ENCODE assay signal across 8 mouse cellular contexts in the genomic region with DNA sequence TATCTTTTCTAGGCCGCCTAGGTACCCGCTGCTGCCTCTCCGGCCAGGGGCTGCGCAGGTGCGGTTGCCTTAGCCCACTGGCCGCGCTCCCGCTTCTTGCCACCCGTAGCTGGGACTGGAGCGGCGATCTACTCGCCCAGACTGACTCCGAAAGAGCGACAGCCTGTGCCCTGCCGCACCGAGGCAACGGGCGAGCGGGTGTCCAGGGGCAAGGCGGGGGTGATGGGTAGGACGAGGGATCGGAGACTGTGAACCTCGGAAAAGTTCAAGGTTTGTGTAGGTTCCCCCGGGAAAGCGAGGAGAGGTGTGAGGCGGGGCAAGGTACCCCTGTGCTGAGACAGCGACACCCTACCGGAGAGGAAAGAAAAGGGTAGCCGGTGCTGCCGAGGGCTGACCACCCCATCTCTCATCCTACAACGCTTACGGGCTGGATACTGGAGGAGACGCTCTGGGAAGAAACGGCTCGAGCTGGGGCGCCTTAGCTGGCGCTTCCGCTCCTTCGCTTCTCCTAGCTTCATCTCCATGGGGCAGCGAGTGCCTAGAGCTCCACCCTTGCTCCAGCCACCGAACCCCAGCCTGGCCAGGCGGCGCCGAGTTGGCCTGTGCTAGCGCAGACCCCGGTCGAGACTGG. TPM values are rescaled to one million over a fixed set of nuclear protein-coding genes. Genes with fewer than 3 reads are reported as not detected.
DNase-seq lines count a peak whose midpoint lies in the region; ATAC-seq and TF ChIP-seq lines count a peak whose summit lies in the region.

No protein-coding gene starts in this region.

- H3K27ac ChIP-seq in lung, embryonic 14.5 days (ENCODE audit: low read depth), result no peak overlapping the region
- H3K27ac ChIP-seq in forebrain, embryonic 13.5 days, result no peak overlapping the region
- H3K27ac ChIP-seq in limb, embryonic 14.5 days (replicated peaks; ENCODE audit: low read depth, low read length), result no peak overlapping the region

- WGBS in lung, embryonic 14.5 days, result under 1% methylated on average over 47 of the region's 47 CpGs
- 2% methylated on average over 47 of the region's 47 CpGs for WGBS in lung, adult 2 months
- WGBS in forebrain, embryonic 13.5 days, result under 1% methylated on average over 47 of the region's 47 CpGs
- WGBS in limb, embryonic 14.5 days, result 1% methylated on average over 37 of the region's 47 CpGs

- peak overlapping the region; percentile 89 for H3K4me2 ChIP-seq in lung, embryonic 14.5 days
- peak overlapping the region; percentile 99 for H3K4me2 ChIP-seq in forebrain, embryonic 13.5 days
- peak overlapping the region; percentile 90 for H3K4me2 ChIP-seq in limb, embryonic 14.5 days (replicated peaks; ENCODE audit: low read depth, low read length, severe bottlenecking)

- ATAC-seq in lung, embryonic 14.5 days (ENCODE audit: insufficient read depth), result no peak
- ATAC-seq in forebrain, embryonic 13.5 days, result no peak
- no peak for ATAC-seq in limb, embryonic 14.5 days (ENCODE audit: low FRiP score, low read depth)
- ATAC-seq in activated CD4-positive, CD25-positive, alpha-beta regulatory T cell, adult 4 months, result no peak

- no peak overlapping the region for H3K9ac ChIP-seq in lung, embryonic 14.5 days
- H3K9ac ChIP-seq in forebrain, embryonic 13.5 days, result peak overlapping the region; percentile 68
- H3K9ac ChIP-seq in limb, embryonic 14.5 days (ENCODE audit: low read depth, low read length, severe bottlenecking), result peak overlapping the region; percentile 31; the same call in 1 of the 2 replicates

- peak; percentile 14 for DNase-seq in adrenal gland, adult 2 months
- DNase-seq in adrenal gland, postnatal 36 days, result no peak
- DNase-seq in lung, embryonic 14.5 days, result peak; percentile 42
- no peak for DNase-seq in lung, adult 2 months
- DNase-seq in limb, embryonic 14.5 days (ENCODE audit: low spot score), result no peak
- DNase-seq in right cerebral cortex, postnatal 25 days, result peak; percentile 29

- peak overlapping the region; percentile 50 for H3K4me3 ChIP-seq in lung, embryonic 14.5 days (ENCODE audit: low read depth, low read length)
- no peak overlapping the region for H3K4me3 ChIP-seq in lung, adult 2 months (replicated peaks; ENCODE audit: extremely low read depth, low read depth, low read length)
- H3K4me3 ChIP-seq in forebrain, embryonic 13.5 days, result peak overlapping the region; percentile 64
- H3K4me3 ChIP-seq in limb, embryonic 14.5 days (replicated peaks; ENCODE audit: low read length), result peak overlapping the region; percentile 58

- H3K9me3 ChIP-seq in lung, embryonic 14.5 days (ENCODE audit: low read depth, low read length), result no peaks in the 10 kb centered on the region
- no peaks in the 10 kb centered on the region for H3K9me3 ChIP-seq in forebrain, embryonic 13.5 days (replicated peaks)
- H3K9me3 ChIP-seq in limb, embryonic 14.5 days (ENCODE audit: control insufficient read depth, low read length), result no peaks in the 10 kb centered on the region

- TF ChIP-seq CTCF in lung, embryonic 14.5 days (IDR thresholded peaks at IDR 0.05; ENCODE audit: low read depth), result no peak
- no peak for TF ChIP-seq CTCF in lung, adult 2 months (IDR thresholded peaks at IDR 0.05; ENCODE audit: insufficient read depth, low read length)

- H3K36me3 ChIP-seq in lung, embryonic 14.5 days (ENCODE audit: insufficient read depth), result no peaks in the 10 kb centered on the region
- no peaks in the 10 kb centered on the region for H3K36me3 ChIP-seq in forebrain, embryonic 13.5 days (ENCODE audit: poor library complexity, severe bottlenecking)
- no peaks in the 10 kb centered on the region for H3K36me3 ChIP-seq in limb, embryonic 14.5 days (ENCODE audit: control insufficient read depth, insufficient read depth, low read length)

- TF ChIP-seq POLR2A in lung, adult 2 months (IDR thresholded peaks at IDR 0.05; ENCODE audit: borderline replicate concordance, extremely low read depth, low read depth, low read length), result no peak
- TF ChIP-seq POLR2A in limb, embryonic 14.5 days (IDR thresholded peaks at IDR 0.05; ENCODE audit: borderline replicate concordance, extremely low read depth, insufficient read depth, insufficient read length), result no peak

- H3K27me3 ChIP-seq in lung, embryonic 14.5 days (ENCODE audit: insufficient read depth, low read length), result peaks cover 79% of the 10 kb centered on the region
- peaks cover 78% of the 10 kb centered on the region for H3K27me3 ChIP-seq in forebrain, embryonic 13.5 days
- H3K27me3 ChIP-seq in limb, embryonic 14.5 days (ENCODE audit: control insufficient read depth, insufficient read depth, low read length), result peaks cover 82% of the 10 kb centered on the region

- no peaks in the 10 kb centered on the region for H3K4me1 ChIP-seq in lung, embryonic 14.5 days (ENCODE audit: insufficient read depth)
- no peaks in the 10 kb centered on the region for H3K4me1 ChIP-seq in lung, adult 2 months (ENCODE audit: control insufficient read depth, insufficient read depth, low read length)
- peaks cover 31% of the 10 kb centered on the region for H3K4me1 ChIP-seq in forebrain, embryonic 13.5 days
- peaks cover 17% of the 10 kb centered on the region for H3K4me1 ChIP-seq in limb, embryonic 14.5 days (ENCODE audit: control insufficient read depth, insufficient read depth, low read length)

RNA-seq across cellular contexts. Expression of gene Tmem132e, which starts 0.9 kb away (rescaled TPM):
- total RNA-seq in adrenal gland, adult 2 months (2021), result under 1 TPM; 0.62 to 0.72 TPM
- 1.8 and 2.0 TPM in 2 replicates for polyA plus RNA-seq in adrenal gland, adult 2 months (2012; rRNA removed)
- under 1 TPM; 0.20 to 0.89 TPM for total RNA-seq in adrenal gland, postnatal 36 days (2021)
- polyA plus RNA-seq in lung, embryonic 14.5 days (2014; fragmentation: Nextera tagmentation; extraction: Ambion mirVana), result 0.33 and 0.38 TPM in 2 replicates
- 0.22 TPM in 1 of 2 replicates, not detected in the other for polyA plus RNA-seq in lung, adult 2 months (2012; rRNA removed)
- 0.36 and 0.67 TPM in 2 replicates for polyA plus RNA-seq in forebrain, embryonic 13.5 days (2015; fragmentation: Nextera tagmentation; extraction: Ambion mirVana)
- polyA plus RNA-seq in limb, embryonic 14.5 days (2012; rRNA removed), result 3.5 and 3.7 TPM in 2 replicates
- polyA plus RNA-seq in limb, embryonic 14.5 days (2014; fragmentation: Nextera tagmentation; extraction: Ambion mirVana), result 1.0 and 1.2 TPM in 2 replicates
- not detected for polyA plus RNA-seq in activated CD4-positive, CD25-positive, alpha-beta regulatory T cell, adult 4 months (2017; shearing (Covaris generic))

Comparison
In these comparisons a context has a peak if more than half of its experiments do, and no peak if none do; other contexts are left out.
1. DNase-seq: peak in adrenal gland, adult 2 months (single experiment), lung, embryonic 14.5 days (single experiment) and right cerebral cortex, postnatal 25 days (single experiment); none in adrenal gland, postnatal 36 days (0 of 2), lung, adult 2 months (single experiment) and limb, embryonic 14.5 days (single experiment).
2. Peak in every context shown above with its lines, with median percentiles within 50 percentile points of each other: H3K4me2 ChIP-seq.